Mouse (Mus musculus): ENCODE results near the gene Rgs9. TPM values are rescaled to one million over a fixed set of nuclear protein-coding genes. Genes with fewer than 3 reads are reported as not detected.
A peak's percentile ranks its signal among the peaks of the same experiment; 100 is the strongest.
"Not testable (repeated sequence)": the region's sequence is repeated elsewhere in the genome, so short reads cannot be mapped to it uniquely, and the experiment has no call there.

Rgs9 gene
- 10 to 100 TPM; 17.6 to 31.9 TPM for total RNA-seq (2021)
- long read RNA-seq, experiment 1, transcript Rgs9-201 (19 exons, 2,434 nt): major isoform, 30 of 41 reads
- long read RNA-seq, experiment 1, partial matches to known transcripts: 5 of 41 reads
- long read RNA-seq, experiment 1, other reads (novel, unspliced or antisense): 5 of 41 reads
- long read RNA-seq, experiment 2, transcript Rgs9-201 (19 exons, 2,434 nt): major isoform, 8 of 16 reads
- long read RNA-seq, experiment 2, partial matches to known transcripts: 3 of 16 reads
- long read RNA-seq, experiment 2, other reads (novel, unspliced or antisense): 3 of 16 reads

DNA sequence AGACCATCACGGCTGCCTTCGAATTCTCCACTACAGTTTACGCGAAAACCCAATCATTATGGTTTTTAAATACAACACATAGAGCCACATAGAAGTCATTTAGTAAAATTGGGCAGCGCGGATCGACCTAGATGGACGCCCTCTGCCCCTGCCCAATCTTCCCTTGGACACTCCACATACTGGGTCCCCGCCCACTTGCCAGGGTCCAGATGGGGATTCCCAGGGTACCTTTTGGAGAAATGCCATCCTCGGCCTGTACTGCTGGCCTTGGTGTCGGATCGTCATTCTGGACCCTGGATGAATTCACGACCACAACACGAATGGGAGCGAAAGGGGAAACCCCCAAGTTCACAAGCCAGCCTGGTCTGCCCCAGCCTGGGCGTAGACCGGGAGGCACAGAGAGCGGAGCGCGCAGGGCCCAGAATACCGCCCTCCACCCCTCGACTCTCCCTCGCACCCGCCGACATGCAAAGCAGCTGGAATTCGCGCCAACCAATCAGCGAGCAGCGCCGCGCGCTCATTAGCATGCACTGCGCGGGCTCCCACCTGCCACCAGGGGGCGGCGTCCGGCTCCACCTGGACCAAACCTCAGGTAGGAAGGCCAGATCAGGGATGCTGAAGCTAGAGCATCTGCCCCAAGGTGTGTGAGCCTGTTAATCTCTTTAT, at the start of gene Rgs9:
Gene Rgs9 (minus strand): TSS at position 420 of the 666 bp plus-strand sequence.
- peak; percentile 94 for DNase-seq (ENCODE audit: low spot score in 2 of 2)
- intact Hi-C loops (cut with DNase I): no loop called here

DNA sequence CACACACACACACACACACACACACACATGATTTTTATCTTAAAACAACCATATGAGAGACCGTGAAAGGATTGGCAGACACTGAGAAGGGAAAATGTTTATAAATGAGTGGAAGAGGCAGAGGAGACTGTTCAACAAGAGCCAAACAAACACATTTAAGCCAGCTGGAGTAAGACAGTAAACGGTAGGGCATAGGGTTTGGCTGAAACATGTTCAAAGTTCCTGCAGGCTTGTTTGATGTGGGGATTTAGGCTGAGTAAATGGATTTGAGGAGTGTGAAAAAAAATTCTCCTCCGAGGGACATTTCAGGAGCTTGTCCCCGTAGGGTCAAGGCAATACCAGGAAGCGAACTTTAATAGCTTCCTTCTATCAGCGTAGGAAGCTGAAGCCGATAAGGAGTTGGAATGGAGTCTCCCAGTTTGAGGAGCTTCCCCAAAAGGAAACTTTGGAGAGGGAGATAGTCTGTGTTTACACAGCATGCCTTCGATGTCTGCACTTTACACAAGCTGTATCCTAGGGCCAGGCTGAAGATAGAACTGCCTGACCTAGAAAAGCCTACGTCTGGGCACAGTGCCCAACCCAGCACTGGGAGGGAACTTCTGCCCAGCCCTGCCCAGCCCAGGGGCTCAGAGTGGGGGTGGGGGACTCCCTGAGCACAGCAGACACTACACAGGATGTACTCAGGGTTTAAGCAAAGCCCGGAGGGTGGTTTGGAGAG, 49.5 kb upstream of the Rgs9 start:
- intact Hi-C loops (cut with DNase I): no loop called here
- DNase-seq (ENCODE audit: low spot score in 2 of 2): peak; percentile 81 to 86

DNA sequence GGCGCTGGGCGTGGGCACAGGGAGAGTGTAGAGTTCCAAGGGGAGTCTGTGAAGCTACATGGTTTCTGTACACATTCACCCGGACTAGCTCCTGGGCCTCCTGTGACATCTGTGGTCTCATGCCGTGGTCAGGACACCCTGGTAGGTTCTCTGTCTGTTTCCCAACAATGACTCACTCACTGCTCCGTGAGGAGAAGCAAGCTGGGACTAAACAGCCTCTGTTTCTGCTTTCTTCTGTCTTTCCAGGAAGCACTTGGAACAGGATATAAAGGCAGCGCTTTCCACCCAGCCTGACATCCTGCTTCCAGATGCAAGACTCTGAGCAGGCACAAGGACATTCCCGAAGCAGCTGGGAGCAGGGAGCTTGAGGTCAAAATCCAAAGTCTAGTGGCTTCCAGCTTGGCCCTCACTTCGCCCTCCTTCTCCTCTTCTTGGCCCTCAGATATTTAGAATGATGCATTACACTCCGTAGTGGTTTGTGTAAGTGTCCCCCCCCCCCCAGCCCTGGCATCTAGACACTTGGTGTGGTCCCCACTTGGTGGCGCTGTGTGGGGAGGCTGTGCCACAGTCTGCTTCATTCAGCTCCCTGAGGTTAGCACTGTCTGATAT, 46.2 kb upstream of the Rgs9 start:
- DNase-seq (ENCODE audit: low spot score in 2 of 2): no peak
- intact Hi-C loops (cut with DNase I): no loop called here

DNA sequence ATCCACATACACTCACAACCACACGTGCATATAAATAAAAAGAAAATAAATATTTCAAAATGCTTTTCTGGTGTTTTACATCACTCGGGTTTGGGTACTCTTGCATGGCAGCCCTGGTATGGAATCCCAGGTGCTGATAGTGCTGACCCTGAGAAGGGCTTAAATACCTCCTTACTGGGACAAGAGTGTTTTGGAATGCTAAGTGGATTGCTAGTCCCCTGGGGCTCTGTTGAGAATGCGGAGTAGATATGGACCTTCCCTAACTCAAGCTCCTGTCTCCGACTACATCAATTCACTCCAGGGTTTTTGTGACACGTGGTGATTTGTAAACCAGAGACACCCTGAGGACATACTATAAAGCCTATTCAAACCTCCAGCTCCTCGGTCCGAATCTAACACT, 45.6 kb upstream of the Rgs9 start:
- no peak for DNase-seq (ENCODE audit: low spot score in 2 of 2)

DNA sequence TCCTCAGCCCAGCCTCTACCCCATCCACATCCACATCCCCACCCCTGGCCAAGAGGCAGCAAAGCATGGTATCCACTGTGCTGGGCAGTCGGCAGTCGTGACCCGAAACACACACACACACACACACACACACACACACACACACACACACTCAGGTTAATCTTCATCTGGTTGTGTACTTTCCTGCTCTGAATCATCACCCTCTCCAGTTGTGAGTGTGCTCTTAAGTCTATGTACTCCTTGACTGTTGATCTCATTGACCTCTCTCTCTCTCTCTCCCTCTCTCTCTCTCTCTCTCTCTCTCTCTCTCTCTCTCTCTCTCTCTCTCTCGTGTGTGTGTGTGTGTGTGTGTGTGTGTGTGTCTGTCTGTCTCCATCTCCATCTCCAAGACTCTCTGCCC, 44.7 kb upstream of the Rgs9 start:
- intact Hi-C loops (cut with DNase I); DNase-seq (ENCODE audit: low spot score in 2 of 2): not testable (repeated sequence)

More for the DNA sequence above, 45.6 kb upstream of the Rgs9 start:
- intact Hi-C loops (cut with DNase I): no loop called here

DNA sequence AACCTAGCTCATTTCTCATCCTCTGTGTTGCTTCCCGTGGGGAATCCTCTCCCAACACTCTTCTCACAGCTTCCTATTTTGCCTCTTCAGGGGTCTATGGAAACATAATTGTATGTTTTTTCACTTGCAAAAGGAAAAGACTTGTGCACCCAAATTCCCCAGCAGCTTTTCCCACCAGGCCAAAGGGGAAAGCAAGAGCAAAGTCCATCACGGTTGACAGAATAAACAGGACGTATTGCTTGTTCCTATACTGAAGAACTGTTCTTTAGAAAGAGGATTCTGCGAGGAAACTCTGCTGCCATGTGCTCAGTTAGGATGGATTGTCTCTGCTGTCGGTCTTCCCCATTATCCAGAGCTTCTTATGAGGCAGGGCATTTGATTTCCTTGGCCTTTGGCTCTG, 42.6 kb upstream of the Rgs9 start:
- DNase-seq (ENCODE audit: low spot score in 2 of 2): no peak
- intact Hi-C loops (cut with DNase I): no loop called here

DNA sequence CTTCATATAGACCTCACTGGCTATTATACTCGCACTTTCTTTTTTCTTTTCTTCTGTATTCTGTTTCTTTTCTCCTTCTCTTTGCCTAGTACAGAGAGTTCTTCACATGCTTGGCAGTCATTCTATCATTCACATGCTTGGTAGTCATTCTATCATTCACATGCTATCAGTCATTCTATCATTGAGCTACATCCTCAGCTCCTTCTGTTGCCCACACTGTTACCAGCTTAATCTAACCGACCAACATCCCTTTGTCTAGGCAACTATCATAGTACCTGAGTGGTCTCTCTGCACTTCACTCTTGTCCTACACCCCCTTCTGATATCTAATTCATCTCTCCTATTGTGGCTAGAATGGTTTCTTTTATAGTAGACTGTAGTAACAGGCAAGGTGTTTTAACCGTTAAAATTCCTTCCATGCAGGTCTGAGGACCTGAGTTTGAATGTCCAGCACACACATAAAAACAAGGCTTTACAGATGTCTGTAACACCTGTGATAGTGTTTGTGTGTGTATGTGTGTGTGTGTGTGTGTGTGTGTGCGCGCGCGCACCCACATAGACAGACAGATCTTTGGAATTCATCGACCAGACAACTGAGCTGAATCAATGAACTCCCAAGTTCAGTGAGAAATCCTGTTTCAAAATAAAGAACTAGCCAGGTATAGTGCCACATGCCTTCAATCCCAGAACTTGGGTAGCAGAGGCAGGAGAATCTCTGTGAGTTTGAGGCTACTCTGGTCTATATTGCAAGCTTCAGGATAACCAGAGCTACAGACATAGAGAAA, 41.4 kb upstream of the Rgs9 start:
- intact Hi-C loops (cut with DNase I): loop anchor here (10.0 kb wide), 1 partner anchor 525 kb away; no protein-coding TSS in a partner anchor
- no peak for DNase-seq (ENCODE audit: low spot score in 2 of 2)

DNA sequence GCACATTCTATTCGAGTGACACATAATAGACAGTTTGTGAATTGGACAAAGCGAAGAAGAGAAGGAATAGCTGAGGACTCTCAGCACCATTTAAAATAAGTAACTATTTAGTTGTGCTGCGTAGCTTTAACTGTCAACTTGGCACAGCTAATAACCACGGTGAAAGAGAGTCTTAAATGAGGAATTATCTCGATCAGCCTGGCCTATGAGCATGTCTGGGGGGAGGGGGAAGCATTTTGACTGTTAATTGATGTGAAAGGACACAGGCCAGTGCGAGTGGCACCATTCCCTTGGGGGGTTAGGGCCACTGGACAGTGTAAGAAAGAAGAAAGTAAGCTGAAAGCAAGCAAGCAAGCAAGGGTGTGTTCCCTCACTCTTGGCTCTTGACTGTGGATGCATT, 38.0 kb upstream of the Rgs9 start:
- no peak for DNase-seq (ENCODE audit: low spot score in 2 of 2)
- intact Hi-C loops (cut with DNase I): loop anchor here (10.0 kb wide), 1 partner anchor 529 kb away; no protein-coding TSS in a partner anchor

DNA sequence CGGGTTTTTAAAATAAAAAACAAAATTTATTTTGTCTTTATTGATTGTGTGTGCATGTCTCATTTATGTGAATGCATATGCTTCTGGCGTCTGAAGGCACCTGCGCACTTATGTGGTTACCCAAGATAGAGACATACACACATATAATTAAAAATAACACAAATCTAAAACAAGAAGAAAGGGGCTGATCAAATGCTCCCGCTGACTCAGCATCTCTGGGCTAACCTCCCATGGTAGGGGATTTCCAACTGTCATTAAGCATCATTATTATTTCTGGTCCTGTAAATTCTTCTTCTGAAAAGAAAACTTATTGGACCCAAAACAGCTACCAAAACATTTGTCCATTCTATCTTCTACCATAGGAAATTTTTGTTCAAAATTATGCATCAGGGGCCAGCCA, 36.8 kb upstream of the Rgs9 start:
- no peak for DNase-seq (ENCODE audit: low spot score in 2 of 2)
- intact Hi-C loops (cut with DNase I): loop anchor here (5.0 to 10.0 kb wide), 2 partner anchors 88 to 530 kb away; no protein-coding TSS in a partner anchor

DNA sequence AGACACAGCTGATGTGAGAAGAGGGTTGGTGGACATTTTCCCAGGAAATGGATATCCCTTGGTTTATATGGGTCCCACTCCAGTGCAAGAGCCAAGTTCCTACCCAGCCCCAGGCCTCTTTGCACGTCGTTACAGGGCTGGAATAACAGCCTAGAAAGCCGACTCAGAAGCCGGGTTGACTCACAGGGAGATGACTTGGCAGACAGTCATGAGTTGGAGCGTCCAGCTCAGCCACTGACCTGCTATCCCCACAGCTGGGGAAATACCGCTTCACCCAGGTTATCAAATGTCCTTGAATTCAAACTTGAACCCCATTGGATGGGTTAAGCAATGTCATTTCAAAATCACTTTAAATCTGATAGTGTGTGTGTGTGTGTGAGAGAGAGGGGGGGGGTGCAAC, 34.8 kb upstream of the Rgs9 start:
- no peak for DNase-seq (ENCODE audit: low spot score in 2 of 2)
- intact Hi-C loops (cut with DNase I): loop anchor here (5.0 to 10.0 kb wide), 2 partner anchors 90 to 532 kb away; no protein-coding TSS in a partner anchor

DNA sequence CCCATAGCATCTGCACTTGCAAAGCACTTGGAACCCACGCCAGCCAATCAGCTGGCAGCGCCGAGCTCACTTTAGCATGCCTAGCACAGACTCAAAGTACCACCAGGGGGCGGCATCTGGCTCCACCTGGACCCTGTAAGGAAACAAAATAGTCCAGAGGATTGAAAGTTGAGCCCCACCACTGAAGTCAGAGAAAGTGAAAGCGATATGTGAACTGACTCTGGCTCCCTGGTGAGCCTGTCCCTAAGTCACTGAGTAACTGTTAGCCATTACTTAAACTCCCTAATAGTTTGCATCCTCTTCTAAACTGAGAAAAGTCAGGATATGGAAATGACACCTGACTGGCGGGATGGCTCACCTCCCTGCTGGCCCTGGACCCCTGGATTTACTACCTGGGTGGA, 33.5 kb upstream of the Rgs9 start:
- intact Hi-C loops (cut with DNase I): loop anchor here (5.0 to 10.0 kb wide), 2 partner anchors 91 to 533 kb away; no protein-coding TSS in a partner anchor

DNA sequence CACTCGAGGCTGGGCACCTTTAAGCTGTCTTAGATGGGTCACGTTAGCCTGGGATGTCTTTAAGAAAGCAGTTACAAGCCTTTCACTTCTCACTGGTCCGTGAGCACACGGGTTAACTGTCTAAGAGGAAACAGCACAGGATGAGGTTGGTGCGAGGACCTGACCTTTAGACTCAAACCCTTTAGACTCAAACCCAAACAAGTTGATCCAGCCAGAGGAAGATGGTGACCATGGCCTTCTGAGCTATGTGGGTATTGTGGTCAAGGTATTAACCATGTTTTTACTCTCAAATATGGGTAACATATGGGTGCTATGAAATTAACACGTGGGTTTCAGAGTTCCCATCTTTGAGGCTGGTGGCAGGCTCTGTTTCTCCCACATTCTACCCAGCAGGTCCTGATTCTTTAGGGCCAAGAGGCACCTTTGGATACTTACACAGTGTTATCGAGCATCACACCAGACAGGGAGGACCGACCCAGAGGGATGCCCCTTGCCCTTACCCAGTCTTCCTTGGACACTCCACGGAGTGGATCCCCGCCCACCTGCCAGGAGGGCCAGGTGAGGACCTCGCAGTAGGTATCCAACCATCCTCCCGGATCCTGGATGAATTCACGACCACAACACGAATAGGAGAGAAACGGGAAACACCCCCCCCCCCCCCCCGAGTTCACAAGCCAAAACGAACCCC, 32.9 kb upstream of the Rgs9 start:
- intact Hi-C loops (cut with DNase I): loop anchor here (5.0 to 10.0 kb wide), 2 partner anchors 91 to 534 kb away; no protein-coding TSS in a partner anchor
- DNase-seq (ENCODE audit: low spot score in 2 of 2): no peak

More for the DNA sequence above, 33.5 kb upstream of the Rgs9 start:
- peak; percentile 94 to 96 for DNase-seq (ENCODE audit: low spot score in 2 of 2)

DNA sequence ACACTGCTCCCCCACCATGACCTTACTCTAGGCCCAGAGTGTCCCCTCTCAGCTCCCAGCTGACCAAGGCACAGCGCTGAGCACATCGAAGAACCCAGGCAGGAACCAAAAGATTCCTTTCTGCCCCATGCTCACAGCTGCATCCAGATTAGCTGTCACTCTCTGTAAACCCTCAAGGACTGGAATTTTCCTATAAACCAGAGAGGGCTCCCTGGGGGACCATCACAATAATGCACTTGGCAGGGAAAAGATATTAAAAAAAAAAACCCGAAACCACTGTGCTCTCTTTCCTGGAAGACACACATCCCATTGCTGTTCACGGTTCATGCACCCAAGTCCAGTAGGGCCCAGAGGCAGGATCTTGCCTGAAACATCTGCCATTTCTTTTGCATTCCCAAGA, 31.4 kb upstream of the Rgs9 start:
- intact Hi-C loops (cut with DNase I): no loop called here
- no peak for DNase-seq (ENCODE audit: low spot score in 2 of 2)

DNA sequence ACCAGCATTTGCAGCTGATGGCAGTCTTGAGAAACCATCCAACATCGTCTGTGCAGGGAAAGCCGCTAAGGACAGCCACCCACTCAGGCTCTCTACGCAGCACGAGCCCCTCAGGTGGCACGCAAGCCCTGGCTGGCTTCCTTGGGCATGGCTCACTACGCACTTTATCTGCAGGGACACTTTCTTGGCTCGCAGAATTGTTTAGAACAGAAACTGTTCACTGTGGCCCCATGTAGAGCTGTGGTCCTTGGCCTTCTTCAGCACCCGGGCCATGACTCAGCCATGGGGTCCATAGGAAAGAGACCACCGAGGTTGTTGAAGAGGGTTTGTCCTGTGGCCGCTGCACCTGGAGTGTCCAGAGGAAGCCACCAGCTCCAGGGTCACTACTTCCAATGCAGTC, 30.0 kb upstream of the Rgs9 start:
- intact Hi-C loops (cut with DNase I): no loop called here
- DNase-seq (ENCODE audit: low spot score in 2 of 2): no peak

DNA sequence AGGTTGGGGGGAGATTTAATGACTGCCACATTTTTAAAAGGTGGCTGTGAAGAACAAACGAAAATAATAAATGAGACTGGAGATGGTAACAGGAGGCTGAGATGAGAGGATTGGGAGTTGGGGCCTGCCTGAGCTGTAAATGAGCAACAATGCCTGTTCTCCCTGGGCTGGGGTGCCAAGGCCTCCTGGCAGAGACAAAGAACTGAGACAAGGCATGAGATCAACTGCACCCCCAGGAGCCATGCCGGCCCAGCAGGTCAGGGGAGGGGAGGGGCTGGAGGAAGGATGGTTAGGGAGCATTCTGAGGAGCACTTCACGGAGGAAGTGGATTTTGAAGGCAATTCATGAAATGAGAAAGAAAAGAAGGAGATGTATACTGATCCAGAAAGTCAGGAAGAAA, 29.5 kb upstream of the Rgs9 start:
- intact Hi-C loops (cut with DNase I): no loop called here
- DNase-seq (ENCODE audit: low spot score in 2 of 2): no peak

DNA sequence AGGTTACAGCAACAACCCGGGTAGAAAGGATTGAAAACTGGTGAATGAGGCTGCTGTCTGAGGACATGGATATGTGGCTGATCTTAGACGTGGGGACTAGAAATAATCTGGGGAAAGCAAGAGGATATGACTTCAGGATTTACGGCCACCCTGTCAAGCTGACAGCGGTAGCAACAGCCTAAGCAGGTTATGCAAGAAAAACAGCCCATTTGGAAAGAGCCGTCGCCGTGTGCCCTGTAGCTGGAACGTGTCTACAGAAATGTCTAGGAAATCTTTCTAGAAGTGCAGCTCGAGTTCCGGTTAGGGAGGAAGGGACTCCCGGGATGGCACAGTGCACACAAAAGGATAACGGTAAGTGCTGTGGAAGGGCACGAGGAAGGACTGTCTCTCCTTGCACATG, 28.3 kb upstream of the Rgs9 start:
- no peak for DNase-seq (ENCODE audit: low spot score in 2 of 2)
- intact Hi-C loops (cut with DNase I): no loop called here

DNA sequence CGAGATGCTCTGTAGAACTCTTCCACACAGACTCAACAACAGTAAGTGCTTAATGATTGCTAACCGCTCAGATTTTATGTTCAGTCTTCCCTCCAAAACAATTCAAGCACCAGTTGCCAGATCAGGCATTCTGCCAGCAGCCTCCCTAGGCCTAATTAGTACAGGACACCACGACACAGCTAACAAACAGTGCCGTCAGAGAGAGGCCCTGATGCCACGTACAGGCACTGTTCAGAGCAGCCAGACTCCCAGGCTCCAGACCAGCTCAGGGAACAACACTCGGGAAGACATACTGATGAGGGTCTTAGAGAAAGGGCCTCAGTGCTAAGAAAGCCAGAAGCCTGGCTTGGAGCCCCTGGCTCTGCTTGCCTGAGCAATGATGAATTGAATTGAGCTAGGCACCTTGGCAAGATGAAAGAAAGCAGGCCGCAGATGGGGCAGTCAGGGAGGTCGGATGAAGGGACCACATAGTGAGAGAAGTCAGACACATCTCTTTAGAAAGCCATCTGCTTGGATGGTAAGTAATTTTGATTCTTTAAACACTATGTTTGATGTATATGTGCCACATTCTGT, 22.5 kb upstream of the Rgs9 start:
- peak; percentile 74 to 77 for DNase-seq (ENCODE audit: low spot score in 2 of 2)
- intact Hi-C loops (cut with DNase I): no loop called here

DNA sequence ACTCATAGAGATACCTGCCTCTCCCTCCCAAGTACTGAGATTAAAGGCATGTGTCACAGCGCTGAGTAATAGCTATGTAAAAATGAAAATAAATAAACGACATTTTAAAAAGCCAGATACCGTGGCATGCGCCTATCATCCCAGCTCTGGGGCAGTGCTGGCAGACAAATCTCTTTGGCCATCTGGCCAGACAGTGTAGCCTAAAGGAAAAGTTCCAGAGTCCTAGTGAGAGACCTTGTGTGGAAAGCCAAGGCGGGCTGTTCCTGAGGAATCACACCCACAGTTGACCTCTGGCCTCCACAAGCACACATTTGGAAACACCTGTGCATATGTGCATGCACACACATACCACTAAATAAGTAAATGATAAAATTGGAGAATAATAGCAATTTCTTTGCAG, 22.0 kb upstream of the Rgs9 start:
- no peak for DNase-seq (ENCODE audit: low spot score in 2 of 2)
- intact Hi-C loops (cut with DNase I): loop anchor here (5.0 kb wide), 1 partner anchor 267 kb away; no protein-coding TSS in a partner anchor

Measured in left cerebral cortex, postnatal 14 days (tissue).